Mouse (Mus musculus): ENCODE results near the gene Nfxl1. TPM values are rescaled to one million over a fixed set of nuclear protein-coding genes. Genes with fewer than 3 reads are reported as not detected.

The Nfxl1 gene
- polyA plus RNA-seq, 1 experiment from 2014 or later, result 16.6 TPM

DNA sequence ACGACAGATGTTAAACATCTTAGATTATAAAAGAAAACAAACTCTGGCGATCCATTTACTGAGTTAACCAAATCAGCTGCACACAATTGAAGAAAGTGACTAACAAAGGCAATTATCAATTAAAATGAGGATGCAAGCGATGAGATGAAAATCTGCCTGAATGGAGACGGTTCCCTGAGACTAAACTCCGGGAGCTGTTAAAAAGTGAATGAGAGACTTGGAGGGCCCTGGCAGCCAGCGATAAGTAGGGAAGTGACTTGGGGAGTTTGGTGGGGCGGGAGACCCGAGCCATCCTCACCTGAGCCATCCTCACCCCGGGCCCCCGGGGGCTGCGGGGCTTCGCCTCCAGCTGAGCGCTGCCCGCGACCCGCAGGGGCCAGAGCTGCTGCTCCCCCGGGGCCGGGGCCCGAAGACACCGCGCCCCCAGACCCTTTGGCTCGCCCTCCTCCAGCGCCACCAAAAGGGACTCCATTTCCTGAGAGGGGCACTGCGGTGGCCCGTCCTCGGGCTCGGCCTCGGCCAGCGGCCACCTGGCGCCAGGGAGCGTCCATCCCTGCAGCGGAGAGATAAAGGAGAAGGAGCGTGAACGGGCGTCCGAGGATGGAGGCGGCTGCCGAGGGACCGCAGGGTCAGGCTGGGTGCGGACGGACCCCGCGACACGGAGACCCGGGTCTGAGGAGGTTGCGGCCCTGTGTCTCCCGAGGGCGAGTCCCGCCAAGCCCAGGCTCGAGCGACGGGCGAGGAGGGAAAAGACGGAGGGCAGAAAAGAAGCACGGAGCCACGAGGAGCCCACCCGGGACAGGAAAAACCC, 563 bp downstream of the Nfxl1 start:
- H3K27ac ChIP-seq, result peak overlapping the region; percentile 94
- peaks cover 18% of the 10 kb centered on the region for H3K4me1 ChIP-seq
- WGBS, result under 1% methylated on average over 57 of the region's 57 CpGs
- DNase-seq (ENCODE audit: extremely low spot score, low spot score), result no peak
- H3K4me3 ChIP-seq, result peak overlapping the region; percentile 96
- peaks cover 23% of the 10 kb centered on the region for H3K36me3 ChIP-seq (replicated peaks)
- H3K27me3 ChIP-seq (ENCODE audit: poor library complexity, severe bottlenecking), result no peaks in the 10 kb centered on the region
- no peaks in the 10 kb centered on the region for H3K9me3 ChIP-seq

DNA sequence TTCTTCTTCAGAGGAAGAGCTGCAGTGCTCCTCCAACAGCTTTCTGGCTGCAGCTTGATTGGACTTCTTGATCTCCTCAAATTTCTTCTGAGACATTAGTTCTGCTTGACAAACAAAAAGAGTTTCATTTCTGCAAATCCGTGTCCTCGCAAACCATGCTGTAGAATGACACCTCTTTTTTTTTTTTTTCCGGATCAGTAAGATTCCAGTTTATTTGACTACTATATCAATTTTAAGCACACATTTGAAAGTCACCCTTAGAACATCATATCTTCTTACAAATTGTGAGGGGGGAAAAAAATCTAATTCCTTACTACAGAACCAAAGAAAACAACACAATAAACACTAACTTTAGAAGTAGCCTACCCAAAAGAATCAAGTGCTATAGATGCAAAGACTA, 3.2 kb downstream of the Nfxl1 start:
- Histone ChIP-seq H3K4me3 (no peak overlapping the region), H3K9me3 (no peaks in the 10 kb centered on the region), H3K27me3 (ENCODE audit: poor library complexity, severe bottlenecking) (no peaks in the 10 kb centered on the region), H3K27ac (no peak overlapping the region), H3K4me1 (peaks cover 18% of the 10 kb centered on the region), H3K36me3 (replicated peaks) (peaks cover 47% of the 10 kb centered on the region)
- DNase-seq (ENCODE audit: extremely low spot score, low spot score), result no peak
- WGBS, result 83% methylated on average over 3 of the region's 3 CpGs

- H3K36me3 ChIP-seq (replicated peaks), result peaks cover 75% of the 10 kb centered on the region
- 96% methylated on average over 3 of the region's 3 CpGs for WGBS
- no peak for DNase-seq (ENCODE audit: extremely low spot score, low spot score)
These were observed 8.3 kb downstream of the Nfxl1 start for GRCm38 (mm10) chr5:72551209-72551608.

GRCm38 (mm10) chr5:72528896-72529295, 30.6 kb downstream of the Nfxl1 start:
- no peaks in the 10 kb centered on the region for H3K9me3 ChIP-seq
- H3K4me1 ChIP-seq, result no peaks in the 10 kb centered on the region
- H3K27ac ChIP-seq, result no peak overlapping the region
- H3K27me3 ChIP-seq (ENCODE audit: poor library complexity, severe bottlenecking), result no peaks in the 10 kb centered on the region
- no peak overlapping the region for H3K4me3 ChIP-seq
- no peak for DNase-seq (ENCODE audit: extremely low spot score, low spot score)
- H3K36me3 ChIP-seq (replicated peaks), result peaks cover 71% of the 10 kb centered on the region
- 94% methylated on average over 3 of the region's 3 CpGs for WGBS

More at GRCm38 (mm10) chr5:72551209-72551608, 8.3 kb downstream of the Nfxl1 start:
- Histone ChIP-seq H3K4me3 (no peak overlapping the region), H3K27ac (no peak overlapping the region), H3K9me3 (no peaks in the 10 kb centered on the region), H3K27me3 (ENCODE audit: poor library complexity, severe bottlenecking) (no peaks in the 10 kb centered on the region), H3K4me1 (no peaks in the 10 kb centered on the region)

GRCm38 (mm10) chr5:72513808-72514207, 45.7 kb downstream of the Nfxl1 start:
- H3K36me3 ChIP-seq (replicated peaks), result peaks cover 62% of the 10 kb centered on the region
- H3K4me3 ChIP-seq, result no peak overlapping the region
- H3K9me3 ChIP-seq, result no peaks in the 10 kb centered on the region
- H3K27ac ChIP-seq, result no peak overlapping the region
- H3K27me3 ChIP-seq (ENCODE audit: poor library complexity, severe bottlenecking), result no peaks in the 10 kb centered on the region
- WGBS, result 91% methylated on average over 5 of the region's 5 CpGs
- no peak for DNase-seq (ENCODE audit: extremely low spot score, low spot score)
- no peaks in the 10 kb centered on the region for H3K4me1 ChIP-seq

- no peak overlapping the region for H3K27ac ChIP-seq
- DNase-seq (ENCODE audit: extremely low spot score, low spot score), result no peak
- H3K36me3 ChIP-seq (replicated peaks), result no peaks in the 10 kb centered on the region
- no peak overlapping the region for H3K4me3 ChIP-seq
- 83% methylated on average over 5 of the region's 5 CpGs for WGBS
- peaks cover 24% of the 10 kb centered on the region for H3K4me1 ChIP-seq
- H3K9me3 ChIP-seq, result no peaks in the 10 kb centered on the region
- H3K27me3 ChIP-seq (ENCODE audit: poor library complexity, severe bottlenecking), result peaks cover 49% of the 10 kb centered on the region
These were observed 53.7 kb downstream of the Nfxl1 start for GRCm38 (mm10) chr5:72505740-72506139.

DNA sequence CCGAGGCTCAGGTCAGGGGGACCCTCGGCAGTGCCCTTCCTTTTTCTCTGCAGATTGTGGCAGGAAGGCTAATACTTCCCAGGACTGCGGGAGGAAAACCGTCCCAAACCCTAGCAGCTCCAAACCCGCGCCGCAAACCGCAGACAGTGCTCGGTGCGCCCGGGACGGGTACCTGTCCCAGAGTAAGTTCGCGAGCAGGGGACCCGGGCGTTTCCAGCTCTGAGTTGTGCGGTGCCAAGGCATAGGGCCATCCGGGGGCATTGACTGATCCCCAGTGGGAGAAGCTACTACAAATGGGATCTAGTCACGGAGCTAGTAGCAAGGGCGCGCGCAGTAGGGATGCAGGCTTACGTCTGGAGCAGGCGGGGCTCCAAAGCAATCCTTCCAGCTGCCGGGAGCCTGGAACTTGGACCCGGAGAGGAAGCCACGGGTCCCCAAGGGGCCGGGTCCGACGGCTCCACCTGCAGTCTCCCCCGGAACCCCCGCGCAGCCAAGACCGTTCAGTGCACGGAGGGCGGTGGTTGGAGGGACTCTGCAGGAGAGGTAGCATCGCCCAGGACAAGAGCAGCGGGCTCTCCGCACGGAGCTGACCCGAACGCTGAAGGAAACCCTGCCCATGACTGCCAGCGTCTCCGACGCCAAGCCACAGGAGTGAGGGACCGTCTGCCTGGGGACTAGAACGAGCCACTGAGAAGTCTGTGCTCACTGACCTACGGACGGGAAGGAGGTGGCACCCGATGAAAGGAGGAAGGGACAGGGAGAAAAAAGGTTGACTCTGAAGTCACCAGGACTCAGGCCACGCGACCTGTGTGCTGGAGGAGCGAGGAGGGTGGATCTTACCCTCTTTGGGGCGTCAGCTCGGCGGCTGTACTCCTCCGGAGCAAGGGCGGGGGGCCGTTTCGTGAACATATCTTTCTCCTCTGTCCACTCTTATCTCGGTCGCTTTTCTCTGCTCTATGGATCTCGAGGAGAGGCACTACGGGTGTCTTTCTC, 55.7 kb downstream of the Nfxl1 start, which contains the start of gene Corin:
Gene Corin (minus strand): TSS at position 943 of the 993 bp plus-strand sequence.
- Histone ChIP-seq H3K27ac (0 out of 2 replicates have a peak within 1 kb of the TSS, but pooled peaks have one; percentile 21), H3K36me3 (replicated peaks) (no peaks in the 10 kb centered on the region), H3K27me3 (ENCODE audit: poor library complexity, severe bottlenecking) (peaks cover 49% of the 10 kb centered on the region), H3K9me3 (no peaks in the 10 kb centered on the region), H3K4me3 (peak within 1 kb of the TSS; percentile 51), H3K4me1 (peaks cover 24% of the 10 kb centered on the region)
- 2% methylated on average over 64 of the region's 64 CpGs for WGBS
- DNase-seq (ENCODE audit: extremely low spot score, low spot score), result peak; percentile 26

- no peak overlapping the region for H3K4me3 ChIP-seq
- no peak overlapping the region for H3K27ac ChIP-seq
- 73% methylated on average over 8 of the region's 8 CpGs for WGBS
- no peak for DNase-seq (ENCODE audit: extremely low spot score, low spot score)
- H3K36me3 ChIP-seq (replicated peaks), result no peaks in the 10 kb centered on the region
- peaks cover 49% of the 10 kb centered on the region for H3K27me3 ChIP-seq (ENCODE audit: poor library complexity, severe bottlenecking)
- no peaks in the 10 kb centered on the region for H3K9me3 ChIP-seq
- H3K4me1 ChIP-seq, result peaks cover 24% of the 10 kb centered on the region
These were observed 56.7 kb downstream of the Nfxl1 start for GRCm38 (mm10) chr5:72502778-72503177.

- peaks cover 24% of the 10 kb centered on the region for H3K4me1 ChIP-seq
- H3K27me3 ChIP-seq (ENCODE audit: poor library complexity, severe bottlenecking), result peaks cover 49% of the 10 kb centered on the region
- H3K9me3 ChIP-seq, result no peaks in the 10 kb centered on the region
- WGBS, result 57% methylated on average over 3 of the region's 3 CpGs
- DNase-seq (ENCODE audit: extremely low spot score, low spot score), result no peak
- H3K4me3 ChIP-seq, result no peak overlapping the region
- H3K27ac ChIP-seq, result no peak overlapping the region
- H3K36me3 ChIP-seq (replicated peaks), result no peaks in the 10 kb centered on the region
These were observed 57.7 kb downstream of the Nfxl1 start for GRCm38 (mm10) chr5:72501763-72502162.

DNA sequence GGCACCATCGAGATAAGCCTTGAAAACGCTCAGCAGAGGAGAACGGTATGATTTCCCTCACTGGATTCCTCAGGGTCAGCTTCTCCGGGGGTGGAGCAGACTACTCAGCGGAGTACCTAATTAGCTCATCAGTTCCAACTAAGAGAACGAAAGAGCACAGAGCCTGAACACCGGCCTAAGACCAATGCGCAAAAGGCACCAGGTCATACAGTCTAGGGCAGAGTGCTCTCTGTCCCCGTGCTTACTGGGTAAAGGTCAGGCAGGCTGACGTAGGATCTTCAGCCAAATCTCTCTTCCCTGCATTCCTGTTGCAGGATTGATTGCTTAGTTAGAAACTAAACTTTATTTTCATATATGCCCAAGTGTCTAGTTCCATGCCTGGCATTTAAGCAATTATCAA, 61.2 kb downstream of the Nfxl1 start:
- peaks cover 9% of the 10 kb centered on the region for H3K4me1 ChIP-seq
- 80% methylated on average over 10 of the region's 10 CpGs for WGBS
- no peaks in the 10 kb centered on the region for H3K36me3 ChIP-seq (replicated peaks)
- no peak for DNase-seq (ENCODE audit: extremely low spot score, low spot score)
- no peaks in the 10 kb centered on the region for H3K9me3 ChIP-seq
- H3K27ac ChIP-seq, result no peak overlapping the region
- H3K27me3 ChIP-seq (ENCODE audit: poor library complexity, severe bottlenecking), result peaks cover 23% of the 10 kb centered on the region
- no peak overlapping the region for H3K4me3 ChIP-seq

GRCm38 (mm10) chr5:72496756-72497155, 62.7 kb downstream of the Nfxl1 start:
- peaks cover 8% of the 10 kb centered on the region for H3K27me3 ChIP-seq (ENCODE audit: poor library complexity, severe bottlenecking)
- no peak overlapping the region for H3K4me3 ChIP-seq
- no peak for DNase-seq (ENCODE audit: extremely low spot score, low spot score)
- 87% methylated on average over 4 of the region's 4 CpGs for WGBS
- H3K36me3 ChIP-seq (replicated peaks), result no peaks in the 10 kb centered on the region
- H3K9me3 ChIP-seq, result 0 out of 2 replicates have a peak, but pooled peaks cover 3% of the 10 kb centered on the region
- H3K4me1 ChIP-seq, result peaks cover 2% of the 10 kb centered on the region; the same call in 1 of the 2 replicates
- no peak overlapping the region for H3K27ac ChIP-seq

GRCm38 (mm10) chr5:72493906-72494305, 65.6 kb downstream of the Nfxl1 start:
- no peaks in the 10 kb centered on the region for H3K36me3 ChIP-seq (replicated peaks)
- H3K4me3 ChIP-seq, result no peak overlapping the region
- H3K4me1 ChIP-seq, result no peaks in the 10 kb centered on the region
- WGBS, result 87% methylated on average over 7 of the region's 7 CpGs
- H3K9me3 ChIP-seq, result 0 out of 2 replicates have a peak, but pooled peaks cover 3% of the 10 kb centered on the region
- no peak for DNase-seq (ENCODE audit: extremely low spot score, low spot score)
- no peaks in the 10 kb centered on the region for H3K27me3 ChIP-seq (ENCODE audit: poor library complexity, severe bottlenecking)
- H3K27ac ChIP-seq, result no peak overlapping the region

Data from forebrain, embryonic 10.5 days (tissue).